Mouse (Mus musculus) embryonic facial prominence, embryonic 15.5 days (tissue): ENCODE data around the gene Gm10518. TPM values are rescaled to one million over a fixed set of nuclear protein-coding genes. Genes with fewer than 3 reads are reported as not detected.

Experiments
- ATAC-seq: fragments of 200-750 bp; cut with Nextera tagmentation; 2 replicates; pipeline ENCODE4 v1.8.0; 2017; ENCODE audit warnings: low read depth, moderate TSS enrichment; ENCODE audit not compliant: insufficient number of reproducible peaks, low FRiP score, low TSS enrichment
- H3K27ac ChIP-seq: fragments of 300-500 bp; sonication (generic); replicated peaks from 2 replicates; pipeline ENCODE4 v1.5.1; 2015; ENCODE audit warnings: mild to moderate bottlenecking, inconsistent platforms
- H3K27me3 ChIP-seq: fragments of 300-500 bp; sonication (generic); 2 replicates; pipeline ENCODE4 v1.6.1; 2015; ENCODE audit warnings: inconsistent platforms
- H3K36me3 ChIP-seq: fragments of 300-500 bp; sonication (generic); 2 replicates; pipeline ENCODE4 v1.6.1; 2015; ENCODE audit warnings: mild to moderate bottlenecking, inconsistent platforms
- H3K4me1 ChIP-seq: fragments of 300-500 bp; sonication (generic); 2 replicates; pipeline ENCODE4 v1.6.1; 2015; ENCODE audit warnings: inconsistent platforms
- H3K4me2 ChIP-seq: fragments of 300-500 bp; sonication (generic); replicated peaks from 2 replicates; pipeline ENCODE4 v1.6.1; 2015; ENCODE audit warnings: mild to moderate bottlenecking, inconsistent platforms
- H3K4me3 ChIP-seq: fragments of 300-500 bp; sonication (generic); replicated peaks from 2 replicates; pipeline ENCODE4 v1.5.1; 2015; ENCODE audit warnings: mild to moderate bottlenecking, inconsistent platforms
- H3K9ac ChIP-seq: fragments of 300-500 bp; sonication (generic); 2 replicates; pipeline ENCODE4 v1.6.1; 2015; ENCODE audit warnings: inconsistent platforms
- H3K9me3 ChIP-seq: fragments of 300-500 bp; sonication (generic); replicated peaks from 2 replicates; pipeline ENCODE4 v1.6.1; 2016; ENCODE audit warnings: inconsistent platforms
- WGBS: fragments of 180-500 bp; shearing (Covaris S2); methylation state at CpG from one replicate; pipeline ENCODE4 v1.1.7; 2015; 5-methylcytosine and 5-hydroxymethylcytosine counted together
- polyA plus RNA-seq: library from polyadenylated mRNA; unstranded; fragments of >200 nt; fragmentation: Nextera tagmentation; extraction: Ambion mirVana; gene quantifications from 2 replicates; pipeline ENCODE4 v1.2.1, GENCODE M21; 2015

The Gm10518 gene
- polyA plus RNA-seq, 1 experiment from 2014 or later = 0.24 TPM

DNA sequence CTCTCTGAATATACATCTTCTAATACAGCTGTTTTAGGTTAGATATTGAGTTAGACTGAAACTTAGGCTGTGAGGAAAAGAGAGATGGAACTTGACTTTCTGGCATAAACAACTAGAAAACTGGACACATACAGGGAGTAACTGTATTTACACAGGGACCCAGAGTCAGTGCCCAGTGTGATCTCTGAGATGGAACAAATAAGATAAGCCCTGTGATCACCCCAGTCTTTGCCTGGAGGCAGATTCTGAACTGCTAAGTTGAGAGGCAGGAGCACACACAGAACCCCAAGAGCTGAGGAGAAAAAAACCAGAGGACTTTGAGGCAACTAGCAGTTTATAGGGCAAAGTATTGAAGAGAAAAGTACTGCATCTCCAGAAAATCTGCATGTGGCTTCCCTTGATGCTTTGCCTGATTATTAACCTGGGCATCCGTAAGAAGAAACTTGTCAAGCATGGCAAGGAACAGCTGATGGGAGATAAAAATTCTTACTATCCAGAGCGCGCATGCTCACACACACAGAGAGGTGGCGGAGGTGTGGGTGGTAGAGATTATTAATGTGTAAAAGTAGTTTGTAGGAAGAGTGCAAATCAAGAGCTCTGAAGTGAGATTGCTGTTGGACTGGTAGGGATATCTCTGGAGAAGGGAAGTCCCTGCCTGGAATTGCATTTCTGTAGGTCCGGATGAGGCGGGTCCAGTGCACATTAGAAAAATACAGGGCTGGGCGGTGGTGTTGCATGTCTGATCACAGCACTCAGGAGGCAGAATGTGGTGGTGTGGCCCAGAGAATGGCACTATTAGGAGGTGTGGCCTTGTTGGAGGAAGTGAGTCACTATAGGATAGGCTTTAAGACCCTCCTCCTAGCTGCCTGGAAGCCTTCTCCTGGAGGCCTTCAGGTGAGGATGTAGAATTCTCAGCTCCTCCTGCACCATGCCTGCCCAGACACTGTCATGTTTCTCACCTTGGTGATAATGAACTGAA, 33.5 kb downstream of the Gm10518 start:
- no peaks in the 10 kb centered on the region for H3K36me3 ChIP-seq
- no peaks in the 10 kb centered on the region for H3K4me1 ChIP-seq
- no peaks in the 10 kb centered on the region for H3K27me3 ChIP-seq
- H3K9me3 ChIP-seq = no peaks in the 10 kb centered on the region
- H3K4me2 ChIP-seq = no peak overlapping the region
- no peak for ATAC-seq
- no peak overlapping the region for H3K27ac ChIP-seq
- no peak overlapping the region for H3K4me3 ChIP-seq
- H3K9ac ChIP-seq = no peak overlapping the region
- 84% methylated on average over 7 of the region's 7 CpGs for WGBS

DNA sequence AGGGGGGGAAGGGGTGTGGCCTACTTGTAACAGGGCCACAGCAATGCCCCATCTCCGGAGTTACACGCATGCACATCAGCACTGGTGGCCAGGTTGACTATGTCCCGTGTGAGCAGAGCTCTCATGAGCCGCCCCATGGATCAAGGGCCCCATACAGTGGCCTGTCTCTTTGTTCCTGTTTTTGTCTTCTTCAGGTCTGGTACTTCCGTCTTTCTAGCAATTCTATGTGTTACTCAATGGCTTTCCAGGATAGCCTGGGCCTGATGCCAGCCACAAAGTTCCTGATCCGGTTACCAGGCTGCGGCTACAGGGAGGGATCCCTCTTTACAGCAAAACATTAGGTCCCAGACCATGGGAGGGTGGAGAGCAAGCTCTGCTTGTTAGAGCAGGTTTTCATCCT, 39.4 kb downstream of the Gm10518 start:
- no peak overlapping the region for H3K4me2 ChIP-seq
- H3K27ac ChIP-seq = no peak overlapping the region
- peak; percentile 49; the same call in 1 of the 2 replicates for ATAC-seq
- 70% methylated on average over 7 of the region's 7 CpGs for WGBS
- H3K9me3 ChIP-seq = no peaks in the 10 kb centered on the region
- no peak overlapping the region for H3K9ac ChIP-seq
- no peak overlapping the region for H3K4me3 ChIP-seq
- H3K36me3 ChIP-seq = no peaks in the 10 kb centered on the region
- peaks cover 2% of the 10 kb centered on the region for H3K4me1 ChIP-seq
- no peaks in the 10 kb centered on the region for H3K27me3 ChIP-seq

DNA sequence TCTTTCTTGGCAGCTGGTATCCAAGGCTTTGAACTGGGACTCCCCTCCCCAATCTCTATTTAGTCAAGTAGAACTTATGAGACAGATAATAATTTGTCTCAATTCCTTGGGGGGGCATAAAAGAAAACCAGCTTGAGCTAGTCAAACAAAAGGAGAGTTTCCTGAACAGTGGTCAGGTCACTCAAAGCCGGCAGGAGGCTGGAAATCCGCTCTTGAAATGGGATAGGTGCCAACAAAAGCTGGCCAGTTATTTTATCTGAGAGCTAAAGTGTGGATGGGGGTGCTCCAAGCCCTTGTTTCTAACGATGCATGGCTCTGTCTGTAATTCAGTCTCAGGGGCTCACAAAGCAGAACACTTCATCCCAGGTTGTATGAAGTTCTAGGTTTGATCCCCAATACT, 40.8 kb downstream of the Gm10518 start:
- Histone ChIP-seq H3K27ac (no peak overlapping the region), H3K4me1 (peaks cover 9% of the 10 kb centered on the region), H3K36me3 (no peaks in the 10 kb centered on the region), H3K9me3 (no peaks in the 10 kb centered on the region), H3K9ac (no peak overlapping the region), H3K4me2 (no peak overlapping the region), H3K4me3 (no peak overlapping the region), H3K27me3 (no peaks in the 10 kb centered on the region)
- no peak for ATAC-seq
- WGBS = 39% methylated on average over 3 of the region's 3 CpGs

- WGBS = 20% methylated on average over 5 of the region's 5 CpGs
These were observed 41.7 kb downstream of the Gm10518 start for GRCm38 (mm10) chr1:179844894-179845293.

GRCm38 (mm10) chr1:179845832-179846499, 42.8 kb downstream of the Gm10518 start:
- Histone ChIP-seq H3K4me2 (no peak overlapping the region), H3K27me3 (no peaks in the 10 kb centered on the region), H3K36me3 (no peaks in the 10 kb centered on the region), H3K9me3 (no peaks in the 10 kb centered on the region), H3K27ac (no peak overlapping the region), H3K4me1 (peaks cover 9% of the 10 kb centered on the region), H3K9ac (no peak overlapping the region), H3K4me3 (no peak overlapping the region)
- WGBS = 83% methylated on average over 16 of the region's 16 CpGs
- ATAC-seq = no peak

More at GRCm38 (mm10) chr1:179844894-179845293, 41.7 kb downstream of the Gm10518 start:
- peak; percentile 51; the same call in 1 of the 2 replicates for ATAC-seq
- no peak overlapping the region for H3K4me2 ChIP-seq
- H3K27ac ChIP-seq = no peak overlapping the region
- H3K9me3 ChIP-seq = no peaks in the 10 kb centered on the region
- H3K4me3 ChIP-seq = no peak overlapping the region
- no peak overlapping the region for H3K9ac ChIP-seq
- H3K27me3 ChIP-seq = no peaks in the 10 kb centered on the region
- no peaks in the 10 kb centered on the region for H3K36me3 ChIP-seq
- H3K4me1 ChIP-seq = peaks cover 9% of the 10 kb centered on the region

GRCm38 (mm10) chr1:179847173-179847572, 44.0 kb downstream of the Gm10518 start:
- Histone ChIP-seq H3K4me1 (peaks cover 9% of the 10 kb centered on the region), H3K9ac (no peak overlapping the region), H3K4me2 (peak overlapping the region; percentile 51), H3K4me3 (no peak overlapping the region), H3K27ac (no peak overlapping the region), H3K9me3 (no peaks in the 10 kb centered on the region), H3K36me3 (no peaks in the 10 kb centered on the region), H3K27me3 (no peaks in the 10 kb centered on the region)
- 43% methylated on average over 7 of the region's 7 CpGs for WGBS
- ATAC-seq = no peak

GRCm38 (mm10) chr1:179847759-179848389, 44.7 kb downstream of the Gm10518 start:
- Histone ChIP-seq H3K9ac (peak overlapping the region; percentile 28; the same call in 1 of the 2 replicates), H3K36me3 (no peaks in the 10 kb centered on the region), H3K4me2 (peak overlapping the region; percentile 51), H3K4me1 (peaks cover 9% of the 10 kb centered on the region), H3K27me3 (no peaks in the 10 kb centered on the region), H3K4me3 (peak overlapping the region; percentile 42), H3K27ac (peak overlapping the region; percentile 65), H3K9me3 (no peaks in the 10 kb centered on the region)
- peak; percentile 78 for ATAC-seq
- 3% methylated on average over 20 of the region's 20 CpGs for WGBS

- ATAC-seq = no peak
- 43% methylated on average over 4 of the region's 4 CpGs for WGBS
- no peak overlapping the region for H3K27ac ChIP-seq
These were observed 50.2 kb downstream of the Gm10518 start for GRCm38 (mm10) chr1:179853421-179853820.

More at GRCm38 (mm10) chr1:179853421-179853820, 50.2 kb downstream of the Gm10518 start:
- Histone ChIP-seq H3K4me2 (no peak overlapping the region), H3K36me3 (no peaks in the 10 kb centered on the region), H3K27me3 (no peaks in the 10 kb centered on the region), H3K9ac (no peak overlapping the region), H3K4me1 (peaks cover 2% of the 10 kb centered on the region; the same call in 1 of the 2 replicates), H3K4me3 (no peak overlapping the region), H3K9me3 (no peaks in the 10 kb centered on the region)

Other genes starting within 250 kb of the Gm10518 start
- gene Sccpdh, start 135.2 kb upstream of the Gm10518 start, polyA plus RNA-seq = 70.1 and 71.9 TPM in 2 replicates
- 0.18 and 0.25 TPM in 2 replicates for gene Kif28, start 58.1 kb upstream of the Gm10518 start, polyA plus RNA-seq
- gene Ahctf1, start 304 bp downstream of the Gm10518 start, polyA plus RNA-seq = 20.7 and 21.7 TPM in 2 replicates
- 16.3 and 17.9 TPM in 2 replicates for gene Cdc42bpa, start 157.1 kb downstream of the Gm10518 start, polyA plus RNA-seq